Mouse (Mus musculus) liver, postnatal 0 days (tissue): ENCODE measurements around the gene Sds.

ENCODE experiments used
- CTCF ChIP-seq: sonication (generic); IDR thresholded peaks from 2 replicates; pipeline ENCODE4 v1.5.1; 2016; ENCODE audit warnings: antibody characterized with exemption, low read depth
- EP300 ChIP-seq: IDR thresholded peaks from 2 replicates; pipeline ENCODE4 v1.6.1; 2016; ENCODE audit warnings: antibody characterized with exemption, low read depth, mild to moderate bottlenecking

GRCm38 (mm10) chr5:120515451-120515850, 39.1 kb downstream of the Sds start:
- TF ChIP-seq EP300 (no peak), CTCF (0 out of 2 replicates have a peak, but pooled peaks have one; percentile 9)
